Mouse (Mus musculus): ENCODE measurements around the gene Gpr83. TPM values are rescaled to one million over a fixed set of nuclear protein-coding genes. Genes with fewer than 3 reads are reported as not detected.

Gpr83 gene
- 0.24 and 0.54 TPM in 2 replicates for polyA plus RNA-seq (2015; fragmentation: Nextera tagmentation; extraction: Ambion mirVana)

DNA sequence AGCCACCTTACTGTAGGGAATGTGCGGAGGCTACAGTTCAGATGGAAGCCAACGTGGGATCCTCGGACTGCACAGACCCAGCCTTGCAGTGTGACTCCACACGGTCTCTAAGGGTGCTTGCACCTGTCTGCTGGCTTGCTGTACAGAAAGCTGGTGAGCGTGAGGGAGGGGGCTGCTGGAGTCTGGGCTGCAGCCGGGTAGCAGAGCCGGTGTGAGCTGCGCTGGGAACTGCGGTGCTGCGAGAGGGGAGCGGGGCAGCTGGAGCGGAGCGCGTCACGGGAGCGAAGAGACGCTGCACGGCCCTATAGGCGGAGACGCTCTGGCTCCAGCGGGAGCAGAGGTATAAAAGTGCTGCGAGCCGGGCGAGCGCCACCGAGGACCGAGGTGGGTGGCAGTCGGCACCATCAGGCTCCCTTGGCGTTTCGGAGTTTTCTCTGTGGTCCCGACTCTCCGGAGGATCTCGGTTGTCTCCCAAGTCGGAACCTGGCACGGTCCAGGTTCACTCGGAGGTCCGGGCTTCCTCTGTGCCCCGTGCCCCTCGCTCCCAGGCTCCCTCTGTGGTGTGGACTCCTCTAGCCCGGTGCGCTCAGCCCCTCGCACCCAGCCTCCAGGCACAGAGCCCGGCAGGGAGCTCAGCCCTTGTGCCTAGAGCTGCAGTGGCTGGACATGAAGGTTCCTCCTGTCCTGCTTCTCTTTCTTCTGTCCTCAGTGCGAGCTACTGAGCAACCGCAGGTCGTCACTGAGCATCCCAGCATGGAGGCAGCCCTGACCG is at the start of gene Gpr83:
TSS of gene Gpr83 (plus strand) at position 343 of the 772 bp plus-strand sequence.
- H3K9me3 ChIP-seq (ENCODE audit: control insufficient read depth, low read length), result no peaks in the 10 kb centered on the region
- H3K4me3 ChIP-seq (ENCODE audit: low read length), result peak within 1 kb of the TSS; percentile 42
- H3K4me1 ChIP-seq (replicated peaks; ENCODE audit: control insufficient read depth, insufficient read depth, low read length), result 0 out of 2 replicates have a peak, but pooled peaks cover 2% of the 10 kb centered on the region
- H3K27ac ChIP-seq (ENCODE audit: low read length), result no peak within 1 kb of the TSS
- H3K36me3 ChIP-seq (ENCODE audit: control insufficient read depth, insufficient read depth, low read length), result no peaks in the 10 kb centered on the region
- peak within 1 kb of the TSS; percentile 27 for H3K9ac ChIP-seq (ENCODE audit: low read length)
- peak within 1 kb of the TSS; percentile 72 for H3K4me2 ChIP-seq (ENCODE audit: low read depth, low read length)
- peaks cover 32% of the 10 kb centered on the region for H3K27me3 ChIP-seq (ENCODE audit: control insufficient read depth, insufficient read depth, low read depth, low read length)
- 1% methylated on average over 42 of the region's 47 CpGs for WGBS
- peak; percentile 82 for ATAC-seq (ENCODE audit: low read depth)

DNA sequence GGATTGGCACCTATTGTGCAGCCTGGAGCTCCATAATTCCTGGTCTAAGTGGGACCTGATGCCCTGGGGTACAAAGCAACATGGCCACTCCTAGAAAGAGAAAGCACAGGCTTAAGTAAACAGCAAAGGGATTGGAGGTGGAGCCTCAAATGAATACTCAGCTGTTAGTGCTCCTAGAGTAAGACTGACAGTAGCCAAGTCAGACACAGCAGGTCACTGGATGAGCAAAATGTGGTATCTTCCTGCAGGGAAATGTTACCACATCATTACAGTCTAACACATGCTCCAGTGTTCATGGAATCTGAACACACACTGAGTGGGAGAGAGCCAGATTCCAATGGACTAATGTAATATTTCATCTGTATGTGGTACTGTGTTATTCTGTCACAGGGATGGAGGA is 38.6 kb upstream of the Gpr83 start:
- Histone ChIP-seq H3K4me3 (ENCODE audit: low read length) (no peak overlapping the region), H3K27ac (ENCODE audit: low read length) (no peak overlapping the region), H3K4me1 (replicated peaks; ENCODE audit: control insufficient read depth, insufficient read depth, low read length) (no peaks in the 10 kb centered on the region), H3K4me2 (ENCODE audit: low read depth, low read length) (no peak overlapping the region), H3K27me3 (ENCODE audit: control insufficient read depth, insufficient read depth, low read depth, low read length) (no peaks in the 10 kb centered on the region), H3K36me3 (ENCODE audit: control insufficient read depth, insufficient read depth, low read length) (peaks cover 41% of the 10 kb centered on the region), H3K9me3 (ENCODE audit: control insufficient read depth, low read length) (no peaks in the 10 kb centered on the region), H3K9ac (ENCODE audit: low read length) (no peak overlapping the region)
- no peak for ATAC-seq (ENCODE audit: low read depth)

DNA sequence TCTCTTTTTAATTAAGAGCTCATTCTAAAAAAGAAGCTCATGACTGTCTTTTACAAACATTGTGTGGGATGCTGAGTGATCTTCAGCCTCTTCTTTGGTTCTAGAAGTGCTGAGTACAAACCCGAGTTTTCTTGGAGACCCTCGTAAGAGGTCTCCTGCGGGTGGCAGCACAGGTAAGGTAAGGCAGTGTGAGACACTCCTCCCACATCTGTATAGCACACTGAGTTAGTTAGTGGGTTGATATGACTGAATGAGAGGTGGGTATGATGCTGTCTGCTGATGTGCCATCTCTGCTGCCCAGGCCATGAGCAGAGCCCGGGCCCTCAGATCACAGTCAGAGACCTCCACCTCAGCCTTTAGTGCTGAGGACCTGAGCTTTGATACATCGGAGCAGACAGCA is 35.2 kb upstream of the Gpr83 start:
- Histone ChIP-seq H3K4me3 (ENCODE audit: low read length) (no peak overlapping the region), H3K27ac (ENCODE audit: low read length) (no peak overlapping the region), H3K4me2 (ENCODE audit: low read depth, low read length) (no peak overlapping the region), H3K9me3 (ENCODE audit: control insufficient read depth, low read length) (no peaks in the 10 kb centered on the region), H3K27me3 (ENCODE audit: control insufficient read depth, insufficient read depth, low read depth, low read length) (no peaks in the 10 kb centered on the region), H3K4me1 (replicated peaks; ENCODE audit: control insufficient read depth, insufficient read depth, low read length) (no peaks in the 10 kb centered on the region), H3K36me3 (ENCODE audit: control insufficient read depth, insufficient read depth, low read length) (peaks cover 18% of the 10 kb centered on the region; the same call in 1 of the 2 replicates), H3K9ac (ENCODE audit: low read length) (no peak overlapping the region)
- 87% methylated on average over 5 of the region's 5 CpGs for WGBS
- ATAC-seq (ENCODE audit: low read depth), result no peak

DNA sequence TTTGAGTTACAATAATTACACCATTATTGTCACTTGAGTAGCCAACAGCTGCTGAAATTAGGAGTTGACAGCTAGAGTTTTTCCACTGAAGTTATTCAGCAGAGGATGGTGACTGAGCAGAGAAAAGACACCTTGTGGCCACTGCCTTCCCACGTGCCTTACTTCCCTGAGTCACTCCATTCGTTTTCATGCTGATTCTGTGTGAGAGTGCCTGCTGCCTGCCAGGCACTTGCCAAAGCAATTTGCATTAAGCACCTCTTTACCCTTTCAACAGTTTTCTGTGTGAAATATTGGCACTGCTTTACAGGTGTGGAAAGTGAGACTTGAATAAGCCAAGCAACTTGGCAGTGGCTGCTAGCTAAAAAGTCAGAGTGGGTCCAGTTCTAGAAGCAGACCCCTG is 32.1 kb upstream of the Gpr83 start:
- ATAC-seq (ENCODE audit: low read depth), result no peak
- 68% methylated on average over 2 of the region's 2 CpGs for WGBS
- Histone ChIP-seq H3K27ac (ENCODE audit: low read length) (no peak overlapping the region), H3K4me1 (replicated peaks; ENCODE audit: control insufficient read depth, insufficient read depth, low read length) (no peaks in the 10 kb centered on the region), H3K4me2 (ENCODE audit: low read depth, low read length) (no peak overlapping the region), H3K9ac (ENCODE audit: low read length) (no peak overlapping the region), H3K4me3 (ENCODE audit: low read length) (no peak overlapping the region), H3K9me3 (ENCODE audit: control insufficient read depth, low read length) (no peaks in the 10 kb centered on the region), H3K36me3 (ENCODE audit: control insufficient read depth, insufficient read depth, low read length) (peaks cover 13% of the 10 kb centered on the region; the same call in 1 of the 2 replicates), H3K27me3 (ENCODE audit: control insufficient read depth, insufficient read depth, low read depth, low read length) (no peaks in the 10 kb centered on the region)

DNA sequence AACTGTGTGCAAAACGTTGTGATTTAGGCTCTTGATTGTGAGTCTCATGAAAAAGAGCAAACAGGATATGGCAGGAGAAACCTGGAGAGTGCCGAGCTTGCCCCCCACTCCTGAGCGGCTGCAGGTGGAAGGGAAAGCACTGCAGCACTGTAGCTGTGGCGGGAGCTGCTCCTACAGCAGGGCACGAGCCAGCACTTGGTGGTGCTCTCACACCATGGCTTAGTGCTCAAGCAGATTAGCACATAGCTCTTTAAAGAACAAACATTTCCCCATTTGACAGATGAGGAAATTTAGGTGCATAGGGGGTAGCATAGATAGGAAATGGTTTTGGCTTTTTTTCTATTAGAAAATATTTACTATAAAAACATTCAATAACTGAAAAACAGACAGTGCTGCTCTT is 28.0 kb upstream of the Gpr83 start:
- no peak for ATAC-seq (ENCODE audit: low read depth)
- 70% methylated on average over 5 of the region's 5 CpGs for WGBS

DNA sequence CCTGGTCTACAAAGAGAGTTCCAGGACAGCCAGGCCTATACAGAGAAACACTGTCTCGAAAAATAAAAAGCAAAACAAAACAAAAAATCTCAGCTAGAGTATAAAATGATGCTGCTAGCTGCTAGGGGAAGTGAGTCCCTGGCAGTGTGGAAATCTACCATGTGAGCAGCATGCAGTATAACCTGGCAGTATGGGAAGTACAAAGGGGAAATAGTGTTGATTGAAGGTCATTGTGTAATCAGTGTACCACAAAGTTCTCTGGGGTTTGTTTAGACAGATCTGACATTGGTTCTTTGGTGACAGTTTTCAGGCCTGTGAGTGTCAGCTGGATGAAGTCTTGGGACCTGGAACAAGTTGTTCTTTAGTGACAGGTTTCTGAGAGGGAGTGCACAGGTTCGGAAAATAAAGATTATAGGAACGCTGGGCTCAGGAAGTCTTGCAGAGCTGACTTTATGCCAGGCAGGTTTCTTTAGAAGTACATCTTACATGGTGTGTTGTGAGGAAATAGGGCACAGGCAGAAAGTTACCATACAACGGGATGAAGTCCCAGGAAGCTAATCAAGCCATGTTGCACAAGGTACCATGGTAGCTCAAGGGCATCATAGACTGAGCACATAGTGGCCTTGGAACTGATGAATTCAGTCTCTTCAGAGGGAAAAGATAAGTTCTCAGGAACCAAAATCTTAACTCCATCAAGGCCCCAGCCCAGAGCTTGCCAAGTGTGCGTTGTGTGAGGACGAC is 24.5 kb upstream of the Gpr83 start:
- 87% methylated on average over 6 of the region's 6 CpGs for WGBS
- peaks cover 2% of the 10 kb centered on the region; the same call in 1 of the 2 replicates for H3K4me1 ChIP-seq (replicated peaks; ENCODE audit: control insufficient read depth, insufficient read depth, low read length)
- no peak overlapping the region for H3K4me3 ChIP-seq (ENCODE audit: low read length)
- no peak overlapping the region for H3K27ac ChIP-seq (ENCODE audit: low read length)
- no peaks in the 10 kb centered on the region for H3K27me3 ChIP-seq (ENCODE audit: control insufficient read depth, insufficient read depth, low read depth, low read length)
- no peaks in the 10 kb centered on the region for H3K9me3 ChIP-seq (ENCODE audit: control insufficient read depth, low read length)
- H3K9ac ChIP-seq (ENCODE audit: low read length), result no peak overlapping the region
- peaks cover 14% of the 10 kb centered on the region for H3K36me3 ChIP-seq (ENCODE audit: control insufficient read depth, insufficient read depth, low read length)
- no peak overlapping the region for H3K4me2 ChIP-seq (ENCODE audit: low read depth, low read length)
- ATAC-seq (ENCODE audit: low read depth), result no peak

More for the DNA sequence above, 28.0 kb upstream of the Gpr83 start:
- Histone ChIP-seq H3K4me2 (ENCODE audit: low read depth, low read length) (no peak overlapping the region), H3K27me3 (ENCODE audit: control insufficient read depth, insufficient read depth, low read depth, low read length) (no peaks in the 10 kb centered on the region), H3K4me1 (replicated peaks; ENCODE audit: control insufficient read depth, insufficient read depth, low read length) (no peaks in the 10 kb centered on the region), H3K4me3 (ENCODE audit: low read length) (no peak overlapping the region), H3K27ac (ENCODE audit: low read length) (no peak overlapping the region), H3K9me3 (ENCODE audit: control insufficient read depth, low read length) (no peaks in the 10 kb centered on the region), H3K36me3 (ENCODE audit: control insufficient read depth, insufficient read depth, low read length) (peaks cover 14% of the 10 kb centered on the region), H3K9ac (ENCODE audit: low read length) (no peak overlapping the region)

DNA sequence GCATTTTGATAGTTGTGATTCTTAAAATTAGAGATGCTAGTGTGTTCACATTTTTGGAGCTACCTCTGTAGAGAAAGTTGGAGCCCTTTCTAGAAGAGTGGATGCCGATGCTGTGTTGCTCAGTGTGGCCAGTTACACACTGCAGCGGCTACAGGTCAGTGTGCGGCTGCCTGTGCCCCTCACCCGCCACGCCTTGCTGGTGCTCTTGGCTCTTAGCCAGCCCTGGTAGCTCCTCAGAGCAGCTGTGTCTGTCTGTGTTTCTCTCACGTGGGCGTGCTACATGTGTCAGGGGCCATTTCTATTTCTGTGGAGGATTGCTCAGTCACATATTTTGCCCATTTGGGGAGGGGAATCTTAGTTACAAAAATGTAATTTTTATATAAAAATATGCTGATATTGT is 20.5 kb upstream of the Gpr83 start:
- Histone ChIP-seq H3K4me2 (ENCODE audit: low read depth, low read length) (no peak overlapping the region), H3K9me3 (ENCODE audit: control insufficient read depth, low read length) (no peaks in the 10 kb centered on the region)
- ATAC-seq (ENCODE audit: low read depth), result peak; percentile 35; the same call in 1 of the 2 replicates

DNA sequence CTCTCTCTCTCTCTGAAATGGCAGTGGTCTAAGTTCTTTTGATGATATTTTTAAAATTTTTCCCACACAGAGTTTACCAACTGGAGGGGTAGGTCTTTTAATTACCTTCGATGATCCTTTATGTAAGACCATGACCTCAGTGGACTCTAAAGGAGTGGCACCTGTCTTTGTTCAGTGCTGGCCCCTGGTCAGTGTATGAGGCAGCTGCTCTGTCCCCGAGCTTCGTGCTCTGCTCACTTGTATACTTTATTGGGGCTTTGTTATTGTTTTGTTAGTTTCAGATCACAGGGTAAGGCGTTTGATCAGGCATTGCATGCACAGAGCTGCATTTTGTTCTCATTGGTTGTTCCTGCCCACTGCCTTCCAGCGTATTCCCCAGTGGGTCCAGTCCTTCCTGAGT is 20.0 kb upstream of the Gpr83 start:
- Histone ChIP-seq H3K9me3 (ENCODE audit: control insufficient read depth, low read length) (no peaks in the 10 kb centered on the region), H3K27ac (ENCODE audit: low read length) (no peak overlapping the region), H3K36me3 (ENCODE audit: control insufficient read depth, insufficient read depth, low read length) (peaks cover 9% of the 10 kb centered on the region), H3K4me3 (ENCODE audit: low read length) (no peak overlapping the region), H3K4me1 (replicated peaks; ENCODE audit: control insufficient read depth, insufficient read depth, low read length) (peaks cover 5% of the 10 kb centered on the region; the same call in 1 of the 2 replicates), H3K9ac (ENCODE audit: low read length) (no peak overlapping the region), H3K27me3 (ENCODE audit: control insufficient read depth, insufficient read depth, low read depth, low read length) (no peaks in the 10 kb centered on the region), H3K4me2 (ENCODE audit: low read depth, low read length) (no peak overlapping the region)
- WGBS, result 70% methylated on average over 5 of the region's 5 CpGs
- ATAC-seq (ENCODE audit: low read depth), result no peak

More for the DNA sequence above, 20.5 kb upstream of the Gpr83 start:
- Histone ChIP-seq H3K36me3 (ENCODE audit: control insufficient read depth, insufficient read depth, low read length) (peaks cover 12% of the 10 kb centered on the region), H3K27ac (ENCODE audit: low read length) (no peak overlapping the region), H3K27me3 (ENCODE audit: control insufficient read depth, insufficient read depth, low read depth, low read length) (no peaks in the 10 kb centered on the region), H3K4me1 (replicated peaks; ENCODE audit: control insufficient read depth, insufficient read depth, low read length) (peaks cover 5% of the 10 kb centered on the region; the same call in 1 of the 2 replicates), H3K4me3 (ENCODE audit: low read length) (no peak overlapping the region), H3K9ac (ENCODE audit: low read length) (no peak overlapping the region)
- WGBS, result 24% methylated on average over 7 of the region's 7 CpGs

Data from lung, embryonic 16.5 days (tissue).